Mouse (Mus musculus) bone marrow, adult 2 months (tissue): Measurements from ENCODE around the gene Mrpl54. TPM values are rescaled to one million over a fixed set of nuclear protein-coding genes. Genes with fewer than 3 reads are reported as not detected.

ENCODE experiments used
- H3K27ac ChIP-seq: fragments of 200-500 bp; 2 replicates; pipeline ENCODE4 v1.5.1; 2012; ENCODE audit warnings: low read depth, mild to moderate bottlenecking, control low read depth, inconsistent platforms, low read length; ENCODE audit not compliant: control insufficient read depth, poor library complexity, insufficient read depth
- H3K4me1 ChIP-seq: fragments of 200-500 bp; 2 replicates; pipeline ENCODE4 v1.6.1; 2011; ENCODE audit warnings: low read length; ENCODE audit not compliant: control insufficient read depth, insufficient read depth
- H3K4me3 ChIP-seq: fragments of 200-500 bp; replicated peaks from 2 replicates; pipeline ENCODE3; 2011; ENCODE audit warnings: mild to moderate bottlenecking, low read depth, low read length, control low read depth; ENCODE audit not compliant: control insufficient read depth
- CTCF ChIP-seq: fragments of 200-500 bp; IDR thresholded peaks from 2 replicates; pipeline ENCODE4 v1.5.1; 2011; ENCODE audit warnings: low read length, control low read depth; ENCODE audit not compliant: control insufficient read depth, insufficient read depth
- POLR2A ChIP-seq: fragments of 200-500 bp; IDR thresholded peaks from 2 replicates; pipeline ENCODE4 v1.6.1; 2011; ENCODE audit warnings: low read depth, mild to moderate bottlenecking, control low read depth, low read length, borderline replicate concordance; ENCODE audit not compliant: control insufficient read depth
- WGBS: fragments of 180-500 bp; shearing (Covaris S2); methylation state at CpG from one replicate; pipeline ENCODE4 v1.1.7; 2018; 5-methylcytosine and 5-hydroxymethylcytosine counted together
- polyA plus RNA-seq: library from polyadenylated mRNA; stranded (reverse); fragments of >200 nt; gene quantifications from 2 replicates; pipeline ENCODE4 v1.2.4, GENCODE M21; 2011; ENCODE audit warnings: low replicate concordance; ENCODE audit not compliant: missing spikeins, insufficient read depth, insufficient read length

The Mrpl54 gene
- polyA plus RNA-seq, 1 experiment, result 75.4 TPM

DNA sequence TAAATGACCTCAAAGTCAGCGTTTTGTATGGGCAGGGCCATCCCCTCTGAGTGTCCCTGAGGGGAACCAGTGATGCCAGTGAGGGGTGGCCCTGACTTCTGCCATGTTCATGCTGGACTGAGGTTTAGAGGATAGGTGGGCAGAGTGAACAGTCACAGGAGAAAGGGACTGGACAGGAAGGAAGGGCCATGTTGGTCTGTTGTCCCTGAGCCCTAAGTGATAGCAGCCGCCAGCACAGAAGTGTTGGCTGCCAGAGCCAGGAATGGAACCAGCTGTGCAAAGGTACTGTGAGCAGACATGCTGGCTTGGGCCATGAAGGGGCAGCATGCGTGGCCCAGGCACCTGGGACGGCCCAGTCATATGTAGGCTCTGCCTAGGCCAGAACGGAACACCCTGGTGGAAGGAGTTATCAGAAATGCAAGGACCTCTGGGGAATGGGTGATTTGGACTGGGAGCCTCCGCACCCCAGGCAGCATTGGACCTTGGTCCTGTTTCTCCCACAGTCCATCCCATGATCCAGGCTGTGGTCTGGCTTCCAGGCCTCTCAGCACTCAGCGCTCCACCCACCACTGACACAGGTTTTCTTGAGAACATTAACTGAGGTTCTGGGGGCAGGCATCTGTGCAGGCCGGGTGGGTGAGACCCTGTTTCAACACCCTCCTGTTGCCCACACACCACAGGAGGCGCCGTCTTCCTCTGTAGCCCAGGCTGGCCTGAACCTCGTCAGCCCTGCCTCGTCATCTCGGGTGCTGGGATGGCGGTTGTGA, 33.0 kb upstream of the Mrpl54 start:
- TF ChIP-seq POLR2A (no peak), CTCF (no peak)
- 65% methylated on average over 14 of the region's 14 CpGs for WGBS

DNA sequence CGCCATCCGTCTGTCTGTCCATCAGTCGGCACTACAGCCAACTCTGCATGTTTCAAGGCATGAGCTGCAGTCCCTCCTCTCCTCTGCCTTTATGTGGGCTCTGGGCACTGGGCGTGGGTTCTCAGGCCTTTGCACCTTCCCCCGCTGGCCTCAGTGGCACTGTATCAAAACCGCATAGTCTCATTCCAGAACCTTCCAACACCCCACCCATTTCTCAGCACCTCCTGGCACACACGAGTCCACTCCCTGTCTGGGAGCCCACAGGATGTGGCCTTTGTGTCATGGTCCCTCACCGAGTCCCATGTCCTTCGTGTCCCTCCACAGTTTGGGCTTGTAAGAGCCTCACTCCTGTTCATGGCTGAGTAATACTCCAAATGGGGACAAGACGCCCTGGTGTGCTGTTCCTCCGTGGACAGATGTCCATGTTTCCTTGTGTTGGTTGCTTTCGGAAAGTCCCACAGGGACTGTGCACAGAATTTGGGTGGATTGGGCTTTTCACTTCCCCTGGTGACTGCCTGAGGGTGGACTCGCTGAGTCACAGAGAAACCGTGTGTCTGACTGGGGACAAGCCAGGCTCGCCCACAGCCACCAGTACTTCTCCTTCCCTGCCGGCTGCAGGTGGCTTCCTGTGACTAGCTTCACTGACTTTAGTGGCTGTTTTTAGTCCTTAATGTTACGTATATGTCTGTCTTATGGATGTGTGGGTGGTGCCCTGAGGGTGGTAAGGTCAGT, 31.8 kb upstream of the Mrpl54 start:
- H3K4me1 ChIP-seq, result peaks cover 44% of the 10 kb centered on the region
- H3K4me3 ChIP-seq, result peak overlapping the region; percentile 19
- H3K27ac ChIP-seq, result peak overlapping the region; percentile 93
- TF ChIP-seq POLR2A, result 0 out of 2 replicates have a peak, but pooled peaks have one; percentile 28
- TF ChIP-seq CTCF, result no peak
- WGBS, result 29% methylated on average over 17 of the region's 17 CpGs

More for the DNA sequence above, 33.0 kb upstream of the Mrpl54 start:
- Histone ChIP-seq H3K27ac (peak overlapping the region; percentile 93), H3K4me3 (no peak overlapping the region), H3K4me1 (peaks cover 45% of the 10 kb centered on the region)

DNA sequence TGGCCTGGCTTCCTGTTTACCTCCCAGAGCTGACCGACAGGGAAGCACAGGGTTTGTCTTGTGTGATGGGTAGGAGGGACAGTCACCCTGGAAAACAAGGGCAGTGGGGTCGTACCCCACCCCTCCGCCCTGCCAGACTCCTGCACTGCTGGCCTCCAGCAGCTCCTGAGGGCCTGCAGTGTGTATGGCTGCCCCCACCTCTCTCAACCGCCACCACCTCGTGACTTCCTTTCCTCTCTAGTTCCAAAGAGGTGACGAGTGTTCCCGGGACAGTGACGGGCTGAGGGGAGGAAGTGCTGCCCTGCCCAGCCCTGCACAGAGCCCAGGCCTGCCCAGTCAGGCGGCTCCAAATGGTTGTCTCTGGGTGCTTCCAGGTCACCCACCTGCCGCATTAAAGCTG, 31.1 kb upstream of the Mrpl54 start:
- 8% methylated on average over 10 of the region's 10 CpGs for WGBS
- H3K4me1 ChIP-seq, result peaks cover 39% of the 10 kb centered on the region
- TF ChIP-seq POLR2A, result peak; percentile 56; the same call in 1 of the 2 replicates
- TF ChIP-seq CTCF, result no peak
- H3K27ac ChIP-seq, result peak overlapping the region; percentile 93
- H3K4me3 ChIP-seq, result peak overlapping the region; percentile 13

DNA sequence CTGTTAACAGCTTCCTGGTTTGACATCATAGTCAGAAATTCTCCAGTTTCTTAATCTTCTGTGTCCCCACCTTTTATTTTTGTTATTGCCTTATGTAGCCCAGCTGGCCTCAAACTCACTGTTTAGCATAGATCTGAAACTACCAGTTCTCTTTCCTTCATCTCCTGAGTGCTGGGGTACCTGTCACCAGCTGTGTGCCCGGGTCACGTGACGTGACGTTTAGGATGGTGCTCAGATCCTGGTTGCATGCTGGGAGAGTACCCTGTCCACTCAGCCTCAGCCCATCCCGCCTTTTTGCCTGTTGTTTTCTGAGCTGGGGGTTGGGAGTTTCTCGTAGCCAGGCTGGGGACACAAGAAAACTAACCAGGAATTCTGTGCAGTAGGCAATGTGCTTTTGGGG, 30.5 kb upstream of the Mrpl54 start:
- WGBS, result 26% methylated on average over 6 of the region's 6 CpGs
- Histone ChIP-seq H3K4me3 (no peak overlapping the region), H3K4me1 (peaks cover 39% of the 10 kb centered on the region), H3K27ac (peak overlapping the region; percentile 93)
- TF ChIP-seq CTCF (no peak), POLR2A (no peak)

DNA sequence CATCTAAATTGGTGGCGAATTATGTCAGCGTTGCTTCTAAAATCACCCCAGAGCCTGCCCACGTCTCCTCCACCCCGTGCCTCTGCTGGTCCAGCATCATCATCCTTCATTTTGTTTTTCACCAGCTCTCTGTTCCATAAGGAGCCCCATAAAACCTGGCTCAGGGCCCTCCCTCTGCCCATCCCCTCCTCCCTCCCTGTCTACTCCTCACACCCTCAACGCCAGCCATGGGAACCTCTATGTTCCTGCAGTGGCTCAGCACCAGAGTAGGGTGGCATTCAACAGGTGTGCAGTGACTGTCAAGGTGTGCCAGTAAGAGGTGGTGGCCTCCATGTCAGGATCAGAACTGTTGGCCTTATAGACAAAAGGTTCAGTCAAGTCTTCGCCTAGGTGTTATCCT, 28.5 kb upstream of the Mrpl54 start:
- TF ChIP-seq POLR2A, result no peak
- no peak for TF ChIP-seq CTCF
- WGBS, result 80% methylated on average over 6 of the region's 6 CpGs
- no peak overlapping the region for H3K27ac ChIP-seq

DNA sequence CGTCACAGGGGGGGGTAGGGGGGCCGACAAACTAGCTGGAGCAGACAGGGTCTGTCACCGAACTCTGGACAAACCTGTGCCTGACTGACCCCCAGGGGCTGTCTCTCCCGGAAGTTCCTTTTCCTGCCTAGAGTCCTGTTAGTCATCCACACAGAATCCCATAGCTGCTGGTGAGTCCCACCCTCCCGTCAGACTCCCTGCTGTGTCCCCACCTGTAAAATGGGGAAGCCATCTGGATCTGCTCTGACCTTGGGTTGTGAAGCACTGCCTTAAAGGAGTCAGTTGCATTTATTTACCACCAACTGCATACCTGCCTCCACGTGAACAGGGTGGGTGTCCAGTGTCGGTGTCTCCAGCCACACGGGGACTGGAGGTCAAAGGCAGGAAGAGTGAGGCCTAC, 27.7 kb upstream of the Mrpl54 start:
- WGBS, result 25% methylated on average over 8 of the region's 8 CpGs
- Histone ChIP-seq H3K4me3 (peak overlapping the region; percentile 20), H3K4me1 (peaks cover 29% of the 10 kb centered on the region), H3K27ac (no peak overlapping the region)
- TF ChIP-seq POLR2A (no peak), CTCF (no peak)

More for the DNA sequence above, 28.5 kb upstream of the Mrpl54 start:
- Histone ChIP-seq H3K4me3 (no peak overlapping the region), H3K4me1 (peaks cover 36% of the 10 kb centered on the region)

DNA sequence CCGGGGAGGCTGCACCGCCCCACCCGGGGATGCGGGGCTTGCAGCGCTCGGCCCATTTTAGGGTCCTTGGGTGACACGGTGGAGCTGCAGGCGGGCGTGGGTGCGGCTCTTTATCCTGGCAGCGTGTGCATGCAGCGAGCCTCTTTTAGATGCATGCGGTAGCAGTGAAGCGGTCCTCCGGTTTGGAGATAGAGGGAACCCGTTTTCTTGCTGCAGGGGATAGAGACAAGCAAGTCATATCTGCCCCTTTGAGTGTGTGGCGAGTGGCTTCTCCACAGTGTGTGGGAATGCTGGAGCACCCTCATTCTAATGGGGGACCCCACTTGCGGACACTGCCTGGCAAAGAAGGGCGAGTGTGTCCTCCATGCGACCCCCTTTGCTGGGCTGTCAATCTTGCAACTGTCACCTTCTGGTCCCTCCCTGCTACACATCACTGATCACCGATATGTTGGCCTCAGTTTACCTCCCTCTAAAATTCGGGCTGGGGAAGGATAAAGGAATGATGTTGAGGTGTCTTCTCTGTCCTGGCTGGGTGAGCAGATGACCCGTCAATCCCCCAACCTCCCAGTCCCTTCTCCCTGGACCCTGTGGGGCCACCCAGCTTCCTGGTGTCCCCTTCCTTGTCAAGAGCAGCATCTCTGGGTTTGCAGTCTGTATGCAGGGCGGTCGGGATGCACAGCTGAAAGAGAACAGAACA, 26.7 kb upstream of the Mrpl54 start:
- TF ChIP-seq CTCF, result no peak
- no peak for TF ChIP-seq POLR2A
- Histone ChIP-seq H3K4me1 (peaks cover 22% of the 10 kb centered on the region), H3K4me3 (peak overlapping the region; percentile 81), H3K27ac (peak overlapping the region; percentile 97)
- WGBS, result 1% methylated on average over 25 of the region's 25 CpGs

DNA sequence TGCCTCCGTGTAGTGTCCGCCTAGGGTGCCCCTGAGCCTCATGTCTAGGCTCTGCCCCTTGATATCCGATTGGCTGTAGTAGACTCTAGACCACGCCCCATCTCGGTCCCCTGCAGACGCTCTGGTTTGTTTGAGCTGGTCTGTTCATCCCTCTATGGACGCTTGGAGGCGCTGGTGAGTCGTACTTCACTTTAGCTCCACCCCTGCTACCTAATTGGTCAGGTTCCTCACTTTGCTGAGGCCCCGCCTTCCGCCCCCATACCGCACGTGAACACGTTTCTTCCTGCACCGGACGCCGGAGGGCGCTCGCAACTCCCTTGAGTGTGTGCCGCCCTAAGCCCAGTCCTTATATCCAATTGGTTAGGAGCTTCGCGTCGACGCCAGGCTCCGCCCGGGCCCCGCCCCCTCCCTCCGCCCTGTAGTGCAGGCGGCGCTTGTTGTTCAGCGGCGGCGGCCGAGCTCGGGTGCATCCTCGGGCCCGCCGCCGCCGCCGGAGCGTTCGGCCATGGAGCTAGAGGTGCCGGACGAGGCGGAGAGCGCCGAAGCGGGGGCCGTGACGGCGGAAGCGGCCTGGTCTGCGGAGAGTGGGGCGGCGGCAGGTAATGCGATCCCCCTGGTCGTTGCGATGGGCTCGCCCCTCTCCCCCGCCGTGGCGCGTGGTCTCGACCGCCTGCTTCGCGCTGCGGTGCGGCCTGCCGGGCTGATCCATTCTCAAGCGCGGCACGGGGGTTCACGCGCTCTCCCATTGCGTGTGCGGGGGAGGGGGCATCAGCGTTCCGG, 26.0 kb upstream of the Mrpl54 start, which contains the start of gene Pip5k1c:
TSS of gene Pip5k1c (plus strand) at position 410 of the 780 bp plus-strand sequence.
- Histone ChIP-seq H3K4me1 (peaks cover 18% of the 10 kb centered on the region), H3K4me3 (peak within 1 kb of the TSS; percentile 81), H3K27ac (peak within 1 kb of the TSS; percentile 97)
- TF ChIP-seq CTCF (peak; percentile 87), POLR2A (peak; percentile 68; the same call in 1 of the 2 replicates)
- WGBS, result under 1% methylated on average over 80 of the region's 80 CpGs
